Mouse (Mus musculus) colon, adult 2 months (tissue): ENCODE data around the gene Gm3488. TPM values are rescaled to one million over a fixed set of nuclear protein-coding genes. Genes with fewer than 3 reads are reported as not detected.

Experiments used
- polyA plus RNA-seq: library from polyadenylated mRNA; depleted of rRNA; stranded (reverse); fragments of >200 nt; gene quantifications from 2 replicates; pipeline ENCODE4 v1.2.3, GENCODE M21; 2012; rRNA removed

Gene Gm3488
- polyA plus RNA-seq, result not detected in 2 replicates

GRCm38 (mm10) chr14:5501374-5501773 is at the start of gene Gm3488:
Gm3488 (plus strand) TSS chr14:5501674.

GRCm38 (mm10) chr14:5455367-5455766 is 46.1 kb upstream of the Gm3488 start, which contains the start of gene Gm3194:
Gm3194 (minus strand) TSS chr14:5455467.

GRCm38 (mm10) chr14:5477730-5478129 is 23.7 kb upstream of the Gm3488 start, which contains the start of gene Gm8246:
Gm8246 (minus strand) TSS chr14:5477830.

GRCm38 (mm10) chr14:5483907-5484306 is 17.6 kb upstream of the Gm3488 start, which contains the start of gene Gm3187:
Gm3187 (plus strand) TSS chr14:5484207.

GRCm38 (mm10) chr14:5538196-5538595 is 36.7 kb downstream of the Gm3488 start, which contains the start of gene Gm3532:
Gm3532 (plus strand) TSS chr14:5538496.

Other genes with a start within 250 kb of the Gm3488 start
- not detected in 2 replicates for gene Gm3526, start 241.1 kb upstream of the Gm3488 start, polyA plus RNA-seq
- not detected in 2 replicates for gene Gm3542, start 166.7 kb upstream of the Gm3488 start, polyA plus RNA-seq
- not detected in 2 replicates for gene Gm3500, start 112.6 kb upstream of the Gm3488 start, polyA plus RNA-seq
- 0.16 TPM in 1 of 2 replicates, not detected in the other for gene Gm3194, start 46.2 kb upstream of the Gm3488 start, polyA plus RNA-seq
- gene Gm8246, start 23.8 kb upstream of the Gm3488 start, polyA plus RNA-seq, result not detected in 2 replicates
- gene Gm3187, start 17.5 kb upstream of the Gm3488 start, polyA plus RNA-seq, result not detected in 2 replicates
- gene Gm3532, start 36.8 kb downstream of the Gm3488 start, polyA plus RNA-seq, result not detected in 2 replicates
- gene Gm8265, start 131.4 kb downstream of the Gm3488 start, polyA plus RNA-seq, result not detected in 2 replicates
- gene Gm9603, start 185.8 kb downstream of the Gm3488 start, polyA plus RNA-seq, result not detected in 2 replicates
- 0.21 TPM in 1 of 2 replicates, not detected in the other for gene Gm3373, start 239.9 kb downstream of the Gm3488 start, polyA plus RNA-seq